Mouse (Mus musculus) thymus, postnatal 0 days (tissue): ENCODE results near the gene 3830403N18Rik. TPM values are rescaled to one million over a fixed set of nuclear protein-coding genes. Genes with fewer than 3 reads are reported as not detected.
"Not testable (repeated sequence)": the region's sequence is repeated elsewhere in the genome, so short reads cannot be mapped to it uniquely, and the experiment has no call there.

ENCODE experiments used
- DNase-seq: peaks from one replicate; pipeline ENCODE4 v3.0.0-alpha.2; 2015; ENCODE audit warnings: low spot score
- polyA plus RNA-seq: library from polyadenylated mRNA; unstranded; fragments of >200 nt; fragmentation: Nextera tagmentation; extraction: Ambion mirVana; gene quantifications from 2 replicates; pipeline ENCODE4 v1.2.1, GENCODE M21; 2015

The 3830403N18Rik gene
- polyA plus RNA-seq, result 1.2 and 9.2 TPM in 2 replicates

- not testable (repeated sequence) for DNase-seq
Observed at GRCm38 (mm10) chrX:56136336-56136909, at the start of gene 3830403N18Rik. 3830403N18Rik (plus strand) TSS chrX:56136572.

- no peak for DNase-seq
Observed at GRCm38 (mm10) chrX:56151396-56151795, 15.0 kb downstream of the 3830403N18Rik start.

- DNase-seq, result not testable (repeated sequence)
Observed at GRCm38 (mm10) chrX:56186449-56186848, 50.1 kb downstream of the 3830403N18Rik start.

Other genes with a start within 250 kb of the 3830403N18Rik start
- gene Gm773, start 76.3 kb downstream of the 3830403N18Rik start, polyA plus RNA-seq, result not detected in 2 replicates
- gene Zfp449, start 209.8 kb downstream of the 3830403N18Rik start, polyA plus RNA-seq, result 1.2 and 1.3 TPM in 2 replicates
- gene Smim10l2a, start 238.0 kb downstream of the 3830403N18Rik start, polyA plus RNA-seq, result 1.0 and 1.4 TPM in 2 replicates